Mouse (Mus musculus): ENCODE measurements around the gene Adgrb2. TPM values are rescaled to one million over a fixed set of nuclear protein-coding genes. Genes with fewer than 3 reads are reported as not detected.

The Adgrb2 gene
- polyA plus RNA-seq, 1 experiment from 2014 or later: 2.1 TPM

DNA sequence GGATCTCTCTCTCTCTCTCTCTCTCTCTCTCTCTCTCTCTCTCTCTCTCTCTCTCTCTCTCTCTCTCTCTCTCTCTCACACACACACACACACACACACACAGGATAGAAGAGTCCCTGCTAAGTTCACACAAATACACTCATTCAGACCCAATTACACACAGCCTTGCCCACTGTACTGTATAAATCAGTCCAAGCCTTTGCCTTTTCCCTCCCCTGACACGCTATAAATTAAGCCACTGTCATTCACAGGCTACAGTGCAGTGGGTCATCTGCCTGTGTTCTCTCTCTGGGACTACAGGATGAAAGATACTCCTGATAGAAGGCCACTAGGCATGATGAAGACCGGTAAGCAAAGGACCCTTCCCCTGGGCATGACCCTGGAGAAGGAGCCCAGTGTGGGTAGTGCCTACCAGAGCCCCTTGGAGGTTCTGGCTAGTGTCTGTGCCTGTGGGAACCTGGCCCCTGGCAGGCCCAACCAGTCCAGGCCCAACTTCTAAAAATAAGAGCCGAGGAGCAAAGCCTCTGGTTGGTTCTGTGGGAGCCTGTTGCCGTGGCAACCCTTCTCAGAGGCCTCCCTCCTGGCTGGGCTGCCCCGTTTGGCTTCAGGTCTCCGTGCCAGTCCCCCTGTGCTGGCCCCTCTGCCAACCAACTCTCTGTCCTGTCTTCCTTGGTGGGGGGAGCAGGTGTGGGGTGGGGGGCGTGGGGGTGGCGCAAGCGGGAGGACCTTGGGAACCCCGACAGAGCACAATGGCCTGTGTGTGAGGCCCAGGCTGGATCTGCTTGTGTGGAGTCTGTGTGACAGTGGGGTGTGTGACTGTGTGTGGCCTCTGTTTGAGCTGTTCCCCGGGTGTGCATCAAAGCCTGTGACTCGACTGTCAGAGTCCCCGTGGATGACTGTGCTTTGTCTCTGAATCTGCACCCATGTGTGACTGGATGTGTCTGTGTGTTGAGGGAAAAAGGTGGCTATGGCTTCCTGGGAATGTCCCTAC, 17.4 kb upstream of the Adgrb2 start:
- Histone ChIP-seq H3K4me1 (ENCODE audit: control insufficient read depth, insufficient read depth, low read length) (no peaks in the 10 kb centered on the region; the same call in 1 of the 2 replicates), H3K36me3 (replicated peaks; ENCODE audit: control insufficient read depth, insufficient read depth, low read depth, low read length) (no peaks in the 10 kb centered on the region), H3K4me3 (ENCODE audit: low read depth, low read length) (no peak overlapping the region), H3K9me3 (replicated peaks; ENCODE audit: control insufficient read depth, low read length) (no peaks in the 10 kb centered on the region), H3K9ac (replicated peaks; ENCODE audit: low read length) (no peak overlapping the region), H3K27me3 (ENCODE audit: control insufficient read depth, insufficient read depth, low read length) (no peaks in the 10 kb centered on the region), H3K4me2 (ENCODE audit: low read depth, low read length) (no peak overlapping the region), H3K27ac (replicated peaks; ENCODE audit: low read depth, low read length) (no peak overlapping the region)
- 48% methylated on average over 13 of the region's 13 CpGs for WGBS
- DNase-seq (ENCODE audit: low spot score) (peak; percentile 60), ATAC-seq (replicated peaks; ENCODE audit: insufficient number of reproducible peaks, low FRiP score, low TSS enrichment, low read depth) (peak; percentile 36)

DNA sequence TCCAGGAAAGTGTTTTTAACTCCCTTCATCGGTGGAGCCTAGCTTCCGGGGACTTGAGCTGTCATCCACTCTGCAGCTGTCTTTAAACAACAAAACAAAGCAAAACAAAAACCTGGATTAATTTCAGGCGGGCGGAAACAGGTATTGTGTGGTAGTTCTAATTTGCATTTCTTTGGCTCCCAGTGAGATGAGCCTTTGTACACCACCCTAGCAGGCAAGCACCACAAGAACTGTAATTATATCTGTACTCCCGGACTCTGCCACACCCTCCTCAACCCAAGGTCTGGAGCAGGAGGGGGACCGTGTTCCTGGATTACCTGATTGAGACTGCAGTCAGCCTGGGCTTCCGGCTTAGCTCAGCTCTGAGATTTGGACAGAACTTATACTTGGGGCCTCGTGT, 14.5 kb upstream of the Adgrb2 start:
- WGBS: 53% methylated on average over 8 of the region's 8 CpGs
- no peak overlapping the region for H3K4me3 ChIP-seq (ENCODE audit: low read depth, low read length)
- ATAC-seq (replicated peaks; ENCODE audit: insufficient number of reproducible peaks, low FRiP score, low TSS enrichment, low read depth): no peak

DNA sequence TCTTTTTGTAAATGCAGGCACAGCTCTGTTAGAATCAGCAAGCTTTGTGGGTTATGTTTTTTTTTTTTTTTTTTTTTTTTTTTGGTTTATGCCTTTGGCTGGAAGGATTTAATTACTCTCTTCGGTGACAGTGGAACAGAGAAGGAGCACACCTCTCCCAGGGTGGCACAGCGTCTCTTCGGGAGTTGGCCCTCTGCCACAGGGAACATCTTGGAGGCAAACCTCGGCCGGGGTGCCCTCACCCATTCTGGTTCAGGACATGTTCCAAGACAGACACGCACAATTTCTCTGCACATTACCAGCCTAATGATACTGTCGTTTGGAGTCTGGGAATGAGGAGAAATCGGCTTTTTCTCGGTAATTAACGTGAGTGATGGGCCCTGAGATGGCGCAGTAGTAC, 13.8 kb upstream of the Adgrb2 start:
- H3K36me3 ChIP-seq (replicated peaks; ENCODE audit: control insufficient read depth, insufficient read depth, low read depth, low read length): no peaks in the 10 kb centered on the region
- ATAC-seq (replicated peaks; ENCODE audit: insufficient number of reproducible peaks, low FRiP score, low TSS enrichment, low read depth) (no peak), DNase-seq (ENCODE audit: low spot score) (no peak)
- no peak overlapping the region for H3K4me3 ChIP-seq (ENCODE audit: low read depth, low read length)
- no peaks in the 10 kb centered on the region; the same call in 1 of the 2 replicates for H3K4me1 ChIP-seq (ENCODE audit: control insufficient read depth, insufficient read depth, low read length)
- no peak overlapping the region for H3K4me2 ChIP-seq (ENCODE audit: low read depth, low read length)
- no peak overlapping the region for H3K9ac ChIP-seq (replicated peaks; ENCODE audit: low read length)
- peaks cover 3% of the 10 kb centered on the region for H3K27me3 ChIP-seq (ENCODE audit: control insufficient read depth, insufficient read depth, low read length)
- 83% methylated on average over 11 of the region's 11 CpGs for WGBS
- no peak overlapping the region for H3K27ac ChIP-seq (replicated peaks; ENCODE audit: low read depth, low read length)
- no peaks in the 10 kb centered on the region for H3K9me3 ChIP-seq (replicated peaks; ENCODE audit: control insufficient read depth, low read length)

More for the DNA sequence above, 14.5 kb upstream of the Adgrb2 start:
- Histone ChIP-seq H3K36me3 (replicated peaks; ENCODE audit: control insufficient read depth, insufficient read depth, low read depth, low read length) (no peaks in the 10 kb centered on the region), H3K27ac (replicated peaks; ENCODE audit: low read depth, low read length) (no peak overlapping the region), H3K4me1 (ENCODE audit: control insufficient read depth, insufficient read depth, low read length) (no peaks in the 10 kb centered on the region; the same call in 1 of the 2 replicates), H3K9me3 (replicated peaks; ENCODE audit: control insufficient read depth, low read length) (no peaks in the 10 kb centered on the region), H3K9ac (replicated peaks; ENCODE audit: low read length) (no peak overlapping the region), H3K4me2 (ENCODE audit: low read depth, low read length) (no peak overlapping the region), H3K27me3 (ENCODE audit: control insufficient read depth, insufficient read depth, low read length) (peaks cover 3% of the 10 kb centered on the region)
- DNase-seq (ENCODE audit: low spot score): no peak

DNA sequence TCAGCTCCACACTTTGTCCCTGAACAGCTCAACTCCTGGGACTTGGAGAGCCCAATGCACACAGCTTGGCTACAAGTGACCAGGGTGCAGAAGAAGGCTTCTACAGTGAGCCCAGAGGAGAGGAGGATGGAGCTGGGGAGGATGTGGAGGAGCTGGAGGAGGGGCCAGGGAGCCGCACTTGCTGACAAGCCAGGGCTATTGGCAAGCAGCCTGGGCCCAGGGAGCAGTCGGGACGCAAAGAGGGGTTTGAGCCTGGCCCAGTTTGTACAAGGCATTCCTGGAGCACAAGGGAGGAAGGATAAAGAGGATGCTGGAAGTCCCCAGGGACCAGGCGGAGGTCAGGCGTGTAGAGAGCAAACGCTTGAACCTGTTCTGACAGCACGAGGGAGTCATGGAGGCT, 12.7 kb upstream of the Adgrb2 start:
- H3K36me3 ChIP-seq (replicated peaks; ENCODE audit: control insufficient read depth, insufficient read depth, low read depth, low read length): no peaks in the 10 kb centered on the region
- no peaks in the 10 kb centered on the region for H3K9me3 ChIP-seq (replicated peaks; ENCODE audit: control insufficient read depth, low read length)
- H3K4me3 ChIP-seq (ENCODE audit: low read depth, low read length): no peak overlapping the region
- no peaks in the 10 kb centered on the region; the same call in 1 of the 2 replicates for H3K4me1 ChIP-seq (ENCODE audit: control insufficient read depth, insufficient read depth, low read length)
- no peak for DNase-seq (ENCODE audit: low spot score)
- H3K9ac ChIP-seq (replicated peaks; ENCODE audit: low read length): no peak overlapping the region
- 30% methylated on average over 7 of the region's 7 CpGs for WGBS
- ATAC-seq (replicated peaks; ENCODE audit: insufficient number of reproducible peaks, low FRiP score, low TSS enrichment, low read depth): no peak
- no peak overlapping the region for H3K4me2 ChIP-seq (ENCODE audit: low read depth, low read length)
- H3K27me3 ChIP-seq (ENCODE audit: control insufficient read depth, insufficient read depth, low read length): peaks cover 3% of the 10 kb centered on the region
- H3K27ac ChIP-seq (replicated peaks; ENCODE audit: low read depth, low read length): no peak overlapping the region

DNA sequence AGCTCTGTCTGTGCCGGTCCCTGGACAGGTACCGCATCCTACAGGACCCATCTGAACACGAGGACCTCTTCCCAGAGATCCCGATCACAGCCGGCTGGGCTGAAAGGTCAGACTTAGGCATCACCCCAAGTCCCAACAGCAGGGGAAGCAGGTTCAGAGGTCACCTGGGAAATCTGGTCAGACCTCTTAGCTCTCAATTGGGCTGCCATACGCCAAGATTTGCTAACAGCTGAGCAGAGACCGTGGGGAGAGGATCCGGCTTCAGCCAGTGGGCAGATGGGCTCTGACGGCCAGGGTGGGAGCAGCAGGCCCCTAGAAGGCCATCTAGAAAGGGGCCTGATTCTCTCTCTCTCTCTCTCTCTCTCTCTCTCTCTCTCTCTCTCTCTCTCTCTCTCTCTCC, 10.4 kb upstream of the Adgrb2 start:
- no peak overlapping the region for H3K4me3 ChIP-seq (ENCODE audit: low read depth, low read length)
- no peak for DNase-seq (ENCODE audit: low spot score)
- no peaks in the 10 kb centered on the region for H3K4me1 ChIP-seq (ENCODE audit: control insufficient read depth, insufficient read depth, low read length)
- H3K27ac ChIP-seq (replicated peaks; ENCODE audit: low read depth, low read length): no peak overlapping the region
- peaks cover 3% of the 10 kb centered on the region for H3K27me3 ChIP-seq (ENCODE audit: control insufficient read depth, insufficient read depth, low read length)
- WGBS: 58% methylated on average over 9 of the region's 9 CpGs
- H3K9ac ChIP-seq (replicated peaks; ENCODE audit: low read length): no peak overlapping the region
- no peak overlapping the region for H3K4me2 ChIP-seq (ENCODE audit: low read depth, low read length)
- ATAC-seq (replicated peaks; ENCODE audit: insufficient number of reproducible peaks, low FRiP score, low TSS enrichment, low read depth): no peak
- H3K9me3 ChIP-seq (replicated peaks; ENCODE audit: control insufficient read depth, low read length): no peaks in the 10 kb centered on the region
- H3K36me3 ChIP-seq (replicated peaks; ENCODE audit: control insufficient read depth, insufficient read depth, low read depth, low read length): no peaks in the 10 kb centered on the region

DNA sequence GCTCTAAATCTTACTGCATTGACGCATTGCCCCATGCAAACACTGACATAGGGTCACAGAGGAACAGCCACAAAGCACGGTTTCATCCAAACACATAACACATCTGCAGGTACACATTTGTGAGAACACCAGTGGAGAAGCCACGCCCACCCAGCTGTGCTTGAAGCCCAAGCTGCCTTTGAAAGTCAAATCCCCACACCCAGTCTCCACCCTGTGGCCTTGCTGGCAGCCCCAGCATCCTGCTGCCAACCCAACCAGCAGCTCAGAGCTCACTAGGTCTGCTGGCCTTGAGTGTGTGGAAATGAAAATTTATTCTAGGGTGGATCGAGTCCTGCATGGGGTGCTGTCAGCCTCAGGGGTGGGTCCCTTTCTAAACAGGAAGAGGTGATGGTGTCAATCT, 7.4 kb upstream of the Adgrb2 start:
- Histone ChIP-seq H3K9ac (replicated peaks; ENCODE audit: low read length) (no peak overlapping the region), H3K9me3 (replicated peaks; ENCODE audit: control insufficient read depth, low read length) (no peaks in the 10 kb centered on the region), H3K27me3 (ENCODE audit: control insufficient read depth, insufficient read depth, low read length) (peaks cover 4% of the 10 kb centered on the region), H3K27ac (replicated peaks; ENCODE audit: low read depth, low read length) (no peak overlapping the region), H3K4me1 (ENCODE audit: control insufficient read depth, insufficient read depth, low read length) (no peaks in the 10 kb centered on the region), H3K36me3 (replicated peaks; ENCODE audit: control insufficient read depth, insufficient read depth, low read depth, low read length) (no peaks in the 10 kb centered on the region), H3K4me2 (ENCODE audit: low read depth, low read length) (no peak overlapping the region), H3K4me3 (ENCODE audit: low read depth, low read length) (no peak overlapping the region)
- DNase-seq (ENCODE audit: low spot score): no peak
- WGBS: 75% methylated on average over 4 of the region's 4 CpGs
- no peak for ATAC-seq (replicated peaks; ENCODE audit: insufficient number of reproducible peaks, low FRiP score, low TSS enrichment, low read depth)

DNA sequence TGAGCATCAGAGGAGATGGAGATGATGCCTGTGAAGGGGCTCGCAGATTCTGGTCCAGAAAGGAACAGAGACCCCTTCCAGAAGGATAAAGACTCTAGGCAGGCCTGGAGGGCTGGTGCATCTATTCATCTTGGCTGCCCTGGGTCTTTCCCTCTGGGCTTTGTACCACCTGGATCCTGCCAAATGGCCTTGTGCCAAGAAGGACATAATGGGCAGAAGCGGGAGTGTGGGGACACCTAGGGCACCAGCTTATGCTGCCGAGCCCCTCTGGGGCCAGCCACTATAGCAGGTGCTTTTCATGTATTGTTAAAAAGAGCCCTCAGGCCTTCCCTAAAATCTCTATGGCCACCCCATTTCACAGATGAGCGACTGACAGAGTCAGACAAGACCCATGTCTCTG, 6.4 kb upstream of the Adgrb2 start:
- DNase-seq (ENCODE audit: low spot score) (no peak), ATAC-seq (replicated peaks; ENCODE audit: insufficient number of reproducible peaks, low FRiP score, low TSS enrichment, low read depth) (no peak)
- H3K27me3 ChIP-seq (ENCODE audit: control insufficient read depth, insufficient read depth, low read length): peaks cover 5% of the 10 kb centered on the region
- H3K4me1 ChIP-seq (ENCODE audit: control insufficient read depth, insufficient read depth, low read length): no peaks in the 10 kb centered on the region
- H3K27ac ChIP-seq (replicated peaks; ENCODE audit: low read depth, low read length): no peak overlapping the region
- no peak overlapping the region for H3K9ac ChIP-seq (replicated peaks; ENCODE audit: low read length)
- H3K36me3 ChIP-seq (replicated peaks; ENCODE audit: control insufficient read depth, insufficient read depth, low read depth, low read length): no peaks in the 10 kb centered on the region
- H3K4me3 ChIP-seq (ENCODE audit: low read depth, low read length): no peak overlapping the region
- H3K4me2 ChIP-seq (ENCODE audit: low read depth, low read length): no peak overlapping the region
- H3K9me3 ChIP-seq (replicated peaks; ENCODE audit: control insufficient read depth, low read length): no peaks in the 10 kb centered on the region
- WGBS: 66% methylated on average over 4 of the region's 4 CpGs

DNA sequence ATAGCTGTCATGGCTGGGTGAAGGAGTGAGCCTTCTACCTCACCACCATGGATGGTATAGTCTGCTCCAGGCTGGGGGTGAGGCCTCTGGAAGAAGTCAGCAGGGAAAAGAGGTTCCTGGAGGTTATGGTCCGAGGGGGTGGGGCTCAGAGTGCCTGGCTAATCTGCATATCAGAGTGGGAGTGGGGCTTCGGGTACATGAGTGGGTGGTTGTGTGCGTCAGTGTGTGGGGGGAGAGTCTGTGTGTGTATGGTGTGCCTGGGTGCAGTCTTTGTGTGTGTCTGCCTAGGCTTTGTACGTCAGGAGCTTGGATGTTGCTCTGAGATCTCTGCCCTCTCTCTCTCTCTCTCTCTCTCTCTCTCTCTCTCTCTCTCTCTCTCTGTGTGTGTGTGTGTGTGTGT, 5.7 kb upstream of the Adgrb2 start:
- 62% methylated on average over 4 of the region's 4 CpGs for WGBS
- H3K9ac ChIP-seq (replicated peaks; ENCODE audit: low read length): no peak overlapping the region
- no peak overlapping the region for H3K4me3 ChIP-seq (ENCODE audit: low read depth, low read length)
- no peaks in the 10 kb centered on the region for H3K9me3 ChIP-seq (replicated peaks; ENCODE audit: control insufficient read depth, low read length)
- DNase-seq (ENCODE audit: low spot score) (no peak), ATAC-seq (replicated peaks; ENCODE audit: insufficient number of reproducible peaks, low FRiP score, low TSS enrichment, low read depth) (no peak)
- H3K27me3 ChIP-seq (ENCODE audit: control insufficient read depth, insufficient read depth, low read length): peaks cover 6% of the 10 kb centered on the region
- H3K36me3 ChIP-seq (replicated peaks; ENCODE audit: control insufficient read depth, insufficient read depth, low read depth, low read length): no peaks in the 10 kb centered on the region
- H3K4me1 ChIP-seq (ENCODE audit: control insufficient read depth, insufficient read depth, low read length): peaks cover 2% of the 10 kb centered on the region; the same call in 1 of the 2 replicates
- no peak overlapping the region for H3K27ac ChIP-seq (replicated peaks; ENCODE audit: low read depth, low read length)
- no peak overlapping the region for H3K4me2 ChIP-seq (ENCODE audit: low read depth, low read length)
